Mouse (Mus musculus) cerebellum, adult (tissue): Measurements from ENCODE around the gene Zfyve26.
"Not testable (repeated sequence)": the region's sequence is repeated elsewhere in the genome, so short reads cannot be mapped to it uniquely, and the experiment has no call there.

ENCODE experiments used
- ATAC-seq: cut with Nextera tagmentation; 2 replicates; pipeline ENCODE4 v1.9.2; 2017; ENCODE audit warnings: mild to moderate bottlenecking, moderate library complexity, mixed read lengths; ENCODE audit not compliant: insufficient number of reproducible peaks, low FRiP score, low TSS enrichment

Zfyve26 gene

GRCm38 (mm10) chr12:79296126-79296816, at the start of gene Zfyve26:
Gene Zfyve26, minus strand, starts transcription at chr12:79296304.
- ATAC-seq = peak; percentile 97

GRCm38 (mm10) chr12:79341291-79341845, 45.3 kb upstream of the Zfyve26 start:
- ATAC-seq = no peak

GRCm38 (mm10) chr12:79340513-79340912, 44.4 kb upstream of the Zfyve26 start:
- no peak for ATAC-seq

- ATAC-seq = no peak
Observed at GRCm38 (mm10) chr12:79338791-79339190, 42.7 kb upstream of the Zfyve26 start.

GRCm38 (mm10) chr12:79331722-79332121, 35.6 kb upstream of the Zfyve26 start:
- ATAC-seq = no peak

GRCm38 (mm10) chr12:79330571-79330970, 34.5 kb upstream of the Zfyve26 start:
- ATAC-seq = no peak

GRCm38 (mm10) chr12:79327868-79328267, 31.8 kb upstream of the Zfyve26 start:
- ATAC-seq = no peak

GRCm38 (mm10) chr12:79326745-79327144, 30.6 kb upstream of the Zfyve26 start:
- ATAC-seq = no peak

GRCm38 (mm10) chr12:79326236-79326635, 30.1 kb upstream of the Zfyve26 start:
- ATAC-seq = no peak

- ATAC-seq = not testable (repeated sequence)
Observed at GRCm38 (mm10) chr12:79322539-79322938, 26.4 kb upstream of the Zfyve26 start.

- no peak for ATAC-seq
Observed at GRCm38 (mm10) chr12:79320895-79321294, 24.8 kb upstream of the Zfyve26 start.

GRCm38 (mm10) chr12:79317339-79317738, 21.2 kb upstream of the Zfyve26 start:
- ATAC-seq = no peak

- ATAC-seq = no peak
Observed at GRCm38 (mm10) chr12:79313721-79314120, 17.6 kb upstream of the Zfyve26 start.

DNA sequence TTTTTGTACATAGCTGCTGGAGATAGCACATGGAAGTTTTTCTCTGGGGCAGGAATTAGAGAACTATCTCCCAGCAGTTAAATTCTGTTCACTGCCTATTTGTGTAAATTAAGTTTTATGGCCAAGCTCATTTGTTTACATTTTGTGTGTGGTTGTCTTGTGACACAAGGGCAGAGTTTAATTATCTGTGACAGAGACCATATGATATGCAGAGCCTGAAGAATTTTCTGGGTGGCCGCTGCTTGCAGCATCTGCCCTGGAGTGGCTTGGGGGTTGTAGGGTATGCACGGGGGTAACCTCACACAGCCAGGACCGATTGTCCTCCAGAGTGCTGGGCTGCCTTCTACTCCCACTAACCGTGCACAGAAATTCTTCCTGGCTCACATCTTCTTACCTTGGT, 9.9 kb upstream of the Zfyve26 start:
- ATAC-seq = no peak

DNA sequence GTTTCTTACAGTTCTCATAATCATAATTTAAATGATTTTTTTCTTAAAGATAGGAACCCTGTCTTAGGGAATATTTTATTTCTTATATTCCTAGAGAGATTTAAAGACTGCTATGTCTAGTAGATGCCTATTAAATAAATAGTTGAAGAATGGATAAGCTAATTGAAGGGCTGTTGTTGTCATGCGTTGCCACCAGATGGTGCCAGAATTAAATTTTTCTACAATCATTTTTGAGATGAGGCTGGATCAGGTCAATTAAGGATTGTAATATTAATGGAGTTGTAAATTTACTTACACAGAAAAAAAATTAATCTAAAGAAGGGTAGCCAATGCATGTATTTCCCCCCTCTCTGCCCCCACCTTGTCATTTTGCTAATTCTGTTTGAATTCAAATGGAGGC, 9.0 kb upstream of the Zfyve26 start:
- ATAC-seq = no peak

- ATAC-seq = no peak
Observed at GRCm38 (mm10) chr12:79301802-79302201, 5.7 kb upstream of the Zfyve26 start.

DNA sequence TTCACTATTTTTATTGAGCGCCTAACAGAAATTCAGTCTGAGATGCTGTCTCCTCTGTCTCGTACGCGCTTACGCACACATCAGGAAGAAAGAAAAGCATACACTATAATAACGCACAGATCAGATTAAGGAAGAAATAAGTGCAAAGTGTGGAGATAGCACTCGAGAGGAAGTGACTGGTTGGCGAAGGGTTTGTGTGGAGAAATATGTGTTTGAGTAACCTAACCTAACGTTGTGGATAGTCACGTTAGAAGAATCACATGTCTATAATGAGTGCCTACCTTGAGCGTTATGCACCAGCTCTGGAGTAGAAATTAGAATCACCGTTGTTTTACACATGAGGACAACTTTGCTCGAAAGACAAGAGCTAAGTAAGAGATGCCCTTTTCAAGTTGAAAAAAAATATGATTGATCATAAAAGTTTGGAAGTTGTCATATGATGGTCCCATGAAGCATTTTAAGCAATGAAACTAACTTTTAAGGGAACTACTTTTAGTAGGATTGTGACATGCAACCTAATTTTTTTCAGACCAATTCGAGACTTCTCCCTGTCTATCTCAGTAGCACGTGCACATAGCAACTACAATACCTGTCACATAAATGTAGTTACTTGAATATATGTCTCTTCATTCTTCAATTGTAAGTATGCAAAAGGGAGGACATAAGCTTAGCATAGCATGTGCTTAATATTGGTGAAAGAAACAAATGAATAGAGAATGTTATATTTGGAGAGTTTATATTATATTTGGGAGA, 2.0 kb upstream of the Zfyve26 start:
- ATAC-seq = no peak

- peak; percentile 86 for ATAC-seq
Observed at GRCm38 (mm10) chr12:79297121-79297576, 1.0 kb upstream of the Zfyve26 start, which contains the start of gene Rad51b. Gene Rad51b, plus strand, starts transcription at chr12:79297282.

GRCm38 (mm10) chr12:79292874-79293273, 3.2 kb downstream of the Zfyve26 start:
- no peak for ATAC-seq

- no peak for ATAC-seq
Observed at GRCm38 (mm10) chr12:79282595-79282994, 13.5 kb downstream of the Zfyve26 start.

- ATAC-seq = no peak
Observed at GRCm38 (mm10) chr12:79279513-79280115, 16.5 kb downstream of the Zfyve26 start.
